Comparison of ENCODE assay signal across 8 mouse cellular contexts in the genomic region with DNA sequence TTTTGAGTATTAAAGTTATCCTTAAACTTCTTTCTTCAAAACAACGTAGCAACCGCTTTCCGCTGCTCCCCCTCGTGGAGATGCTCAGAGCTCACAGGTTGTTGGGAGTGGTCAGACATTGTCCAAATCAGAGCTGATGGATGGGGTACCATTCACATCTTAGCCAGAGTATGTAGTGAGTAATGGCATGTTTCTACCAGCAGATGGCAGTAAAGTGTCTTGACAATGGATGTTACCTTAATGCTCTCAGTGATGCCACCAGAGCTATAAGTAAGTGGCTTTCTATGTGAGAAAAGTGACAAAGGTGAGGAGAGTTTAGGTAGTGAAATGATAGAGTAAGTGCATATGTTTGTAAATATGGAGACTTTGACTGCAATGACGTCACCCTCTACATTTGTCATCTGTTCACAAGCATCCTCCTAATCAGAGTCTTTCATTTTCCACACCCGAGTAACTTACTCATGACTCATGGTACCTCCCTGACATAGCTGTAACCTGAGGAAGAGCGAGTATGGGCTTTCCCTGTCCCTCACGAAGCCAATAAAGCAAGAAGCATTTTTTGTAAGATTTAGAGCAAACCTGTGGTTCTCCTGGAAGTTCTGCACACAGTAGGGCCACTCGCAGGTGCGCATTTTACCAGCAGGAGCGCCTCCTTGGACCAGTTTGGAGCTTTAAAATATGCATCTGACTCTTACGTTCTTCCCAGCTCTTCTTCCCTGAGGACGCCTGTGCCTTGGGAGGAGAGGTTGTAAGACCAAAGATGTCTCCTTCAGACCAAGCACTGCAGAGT.
A peak's percentile ranks its signal among the peaks of the same experiment; 100 is the strongest.
DNase-seq lines count a peak whose midpoint lies in the region; ATAC-seq and TF ChIP-seq lines count a peak whose summit lies in the region.

No protein-coding gene starts in this region.

- ATAC-seq in liver, embryonic 14.5 days (ENCODE audit: insufficient read depth): no peak
- ATAC-seq in liver, embryonic 12.5 days: no peak
- peak; percentile 83 for ATAC-seq in forebrain, embryonic 13.5 days
- ATAC-seq in kidney, embryonic 15.5 days (replicated peaks; ENCODE audit: low FRiP score): peak; percentile 67; the same call in 1 of the 2 replicates
- peak; percentile 59 for ATAC-seq in lung, postnatal 0 days

- peak; percentile 9 to 14 (median 13) for DNase-seq in liver, embryonic 14.5 days (ENCODE audit: low read depth in 3 of 3, low spot score in 3 of 3)
- DNase-seq in brain, adult 2 months (ENCODE audit: low read depth, low spot score): peak; percentile 84
- peak; percentile 73 for DNase-seq in lung, postnatal 0 days (ENCODE audit: low spot score)
- DNase-seq in right cerebral cortex, postnatal 4 days: peak; percentile 30
- no peak for DNase-seq in spleen, postnatal 10 days (ENCODE audit: low spot score in 2 of 2)

- TF ChIP-seq CTCF in liver, embryonic 14.5 days (IDR thresholded peaks at IDR 0.05; ENCODE audit: low read depth): peak; percentile 66
- TF ChIP-seq CTCF in lung, postnatal 0 days (IDR thresholded peaks at IDR 0.05): peak; percentile 89

- H3K27ac ChIP-seq in liver, embryonic 14.5 days: no peak overlapping the region
- H3K27ac ChIP-seq in liver, embryonic 12.5 days: no peak overlapping the region
- no peak overlapping the region for H3K27ac ChIP-seq in forebrain, embryonic 13.5 days
- H3K27ac ChIP-seq in kidney, embryonic 15.5 days: no peak overlapping the region
- no peak overlapping the region for H3K27ac ChIP-seq in lung, postnatal 0 days (ENCODE audit: low read length)

- no peak overlapping the region for H3K4me3 ChIP-seq in liver, embryonic 14.5 days (ENCODE audit: insufficient read depth in 1 of 2, low read depth in 2 of 2, low read length in 2 of 2)
- H3K4me3 ChIP-seq in liver, embryonic 12.5 days: no peak overlapping the region
- H3K4me3 ChIP-seq in forebrain, embryonic 13.5 days: no peak overlapping the region
- H3K4me3 ChIP-seq in kidney, embryonic 15.5 days (replicated peaks): no peak overlapping the region
- no peak overlapping the region for H3K4me3 ChIP-seq in lung, postnatal 0 days (ENCODE audit: low read depth, low read length)

- no peaks in the 10 kb centered on the region for H3K9me3 ChIP-seq in liver, embryonic 14.5 days (ENCODE audit: control insufficient read depth, low read length)
- H3K9me3 ChIP-seq in liver, embryonic 12.5 days (replicated peaks): no peaks in the 10 kb centered on the region
- no peaks in the 10 kb centered on the region for H3K9me3 ChIP-seq in forebrain, embryonic 13.5 days (replicated peaks)
- no peaks in the 10 kb centered on the region for H3K9me3 ChIP-seq in kidney, embryonic 15.5 days (replicated peaks)
- H3K9me3 ChIP-seq in lung, postnatal 0 days (ENCODE audit: low read length): no peaks in the 10 kb centered on the region

- H3K4me1 ChIP-seq in liver, embryonic 14.5 days (replicated peaks; ENCODE audit: control insufficient read depth in 2 of 2, insufficient read depth in 2 of 2, low read length in 1 of 2): no peaks in the 10 kb centered on the region
- H3K4me1 ChIP-seq in liver, embryonic 12.5 days: no peaks in the 10 kb centered on the region
- peaks cover 8% of the 10 kb centered on the region for H3K4me1 ChIP-seq in forebrain, embryonic 13.5 days
- peaks cover 8% of the 10 kb centered on the region; the same call in 1 of the 2 replicates for H3K4me1 ChIP-seq in kidney, embryonic 15.5 days
- H3K4me1 ChIP-seq in lung, postnatal 0 days (ENCODE audit: insufficient read depth, low read depth, low read length): no peaks in the 10 kb centered on the region

- no peak overlapping the region for H3K4me2 ChIP-seq in liver, embryonic 14.5 days (ENCODE audit: low read depth)
- H3K4me2 ChIP-seq in liver, embryonic 12.5 days: no peak overlapping the region
- no peak overlapping the region for H3K4me2 ChIP-seq in forebrain, embryonic 13.5 days
- H3K4me2 ChIP-seq in kidney, embryonic 15.5 days: no peak overlapping the region
- no peak overlapping the region for H3K4me2 ChIP-seq in lung, postnatal 0 days (replicated peaks; ENCODE audit: low read depth, low read length)

- 40% methylated on average over 13 of the region's 13 CpGs for WGBS in liver, embryonic 14.5 days (ENCODE audit: insufficient replicate concordance)
- WGBS in liver, embryonic 12.5 days (ENCODE audit: insufficient replicate concordance): 45% methylated on average over 13 of the region's 13 CpGs
- 60% methylated on average over 13 of the region's 13 CpGs for WGBS in forebrain, embryonic 13.5 days
- WGBS in kidney, embryonic 15.5 days: 60% methylated on average over 13 of the region's 13 CpGs
- WGBS in lung, postnatal 0 days: 55% methylated on average over 13 of the region's 13 CpGs

- no peaks in the 10 kb centered on the region for H3K36me3 ChIP-seq in liver, embryonic 14.5 days (replicated peaks; ENCODE audit: control insufficient read depth, insufficient read depth, low read depth)
- H3K36me3 ChIP-seq in liver, embryonic 12.5 days: no peaks in the 10 kb centered on the region
- H3K36me3 ChIP-seq in forebrain, embryonic 13.5 days (ENCODE audit: poor library complexity, severe bottlenecking): no peaks in the 10 kb centered on the region
- no peaks in the 10 kb centered on the region for H3K36me3 ChIP-seq in kidney, embryonic 15.5 days
- no peaks in the 10 kb centered on the region for H3K36me3 ChIP-seq in lung, postnatal 0 days (ENCODE audit: insufficient read depth, low read length)

- no peak overlapping the region for H3K9ac ChIP-seq in liver, embryonic 14.5 days (replicated peaks)
- no peak overlapping the region for H3K9ac ChIP-seq in liver, embryonic 12.5 days
- no peak overlapping the region for H3K9ac ChIP-seq in forebrain, embryonic 13.5 days
- no peak overlapping the region for H3K9ac ChIP-seq in kidney, embryonic 15.5 days
- no peak overlapping the region for H3K9ac ChIP-seq in lung, postnatal 0 days (replicated peaks; ENCODE audit: low read depth)

- H3K27me3 ChIP-seq in liver, embryonic 14.5 days (ENCODE audit: control insufficient read depth, insufficient read depth, low read length): no peaks in the 10 kb centered on the region
- no peaks in the 10 kb centered on the region for H3K27me3 ChIP-seq in liver, embryonic 12.5 days (replicated peaks)
- H3K27me3 ChIP-seq in forebrain, embryonic 13.5 days: no peaks in the 10 kb centered on the region
- no peaks in the 10 kb centered on the region; the same call in 1 of the 2 replicates for H3K27me3 ChIP-seq in kidney, embryonic 15.5 days
- H3K27me3 ChIP-seq in lung, postnatal 0 days (replicated peaks; ENCODE audit: insufficient read depth, low read length): no peaks in the 10 kb centered on the region

- TF ChIP-seq EP300 in liver, embryonic 14.5 days (IDR thresholded peaks at IDR 0.05; ENCODE audit: low read depth): no peak
- no peak for TF ChIP-seq EP300 in lung, postnatal 0 days (IDR thresholded peaks at IDR 0.05)

Comparison
In these comparisons a context has a peak if more than half of its experiments do, and no peak if none do; other contexts are left out.
1. ATAC-seq: peak in forebrain, embryonic 13.5 days (single experiment), kidney, embryonic 15.5 days (single experiment) and lung, postnatal 0 days (single experiment); none in liver, embryonic 14.5 days (single experiment) and liver, embryonic 12.5 days (single experiment).
2. DNase-seq: peak in liver, embryonic 14.5 days (3 of 3), brain, adult 2 months (single experiment), lung, postnatal 0 days (single experiment) and right cerebral cortex, postnatal 4 days (single experiment); none in spleen, postnatal 10 days (0 of 2).